Mouse (Mus musculus) myocyte (in vitro differentiated cells): ENCODE measurements around the gene Hist2h2be. TPM values are rescaled to one million over a fixed set of nuclear protein-coding genes. Genes with fewer than 3 reads are reported as not detected.

Source experiments
- H3K27me3 ChIP-seq: one replicate; pipeline ENCODE4 v1.6.1; 2011; ENCODE audit not compliant: control insufficient read depth, insufficient read depth, insufficient read length
- H3K36me3 ChIP-seq: one replicate; pipeline ENCODE4 v1.6.1; 2011; ENCODE audit not compliant: control insufficient read depth, insufficient read depth
- H3K4me2 ChIP-seq: one replicate; pipeline ENCODE4 v1.6.1; 2011; ENCODE audit warnings: low read depth, control low read depth
- H3K4me3 ChIP-seq: one replicate; pipeline ENCODE4 v1.5.1; 2011; ENCODE audit warnings: mild to moderate bottlenecking, control low read depth, moderate library complexity
- H3K79me2 ChIP-seq: one replicate; pipeline ENCODE4 v1.6.1; 2011; ENCODE audit not compliant: control insufficient read depth, insufficient read depth
- H3ac ChIP-seq: one replicate; pipeline ENCODE4 v1.6.1; 2011; ENCODE audit not compliant: control insufficient read depth, insufficient read length
- CEBPB ChIP-seq: IDR thresholded peaks from 2 replicates; pipeline ENCODE4 v1.6.1; 2011; ENCODE audit warnings: mild to moderate bottlenecking, moderate library complexity; ENCODE audit not compliant: poor library complexity, insufficient read depth, severe bottlenecking
- E2F4 ChIP-seq: IDR thresholded peaks from one replicate; pipeline ENCODE4 v1.6.1; 2011; ENCODE audit warnings: mild to moderate bottlenecking, control low read depth, moderate library complexity; ENCODE audit not compliant: insufficient read depth
- MAX ChIP-seq: IDR thresholded peaks from one replicate; pipeline ENCODE4 v1.6.1; 2011; ENCODE audit warnings: low read depth, mild to moderate bottlenecking, control low read depth
- MYOD1 ChIP-seq, 3 experiments: IDR thresholded peaks; one replicate each; pipeline ENCODE4 v1.6.1; 2011; ENCODE audit warnings: control low read depth in 2 of 3, low read depth in 2 of 3, mild to moderate bottlenecking in 2 of 3, moderate library complexity in 1 of 3; ENCODE audit not compliant: insufficient read length in 2 of 3, control insufficient read depth in 1 of 3
- MYOG ChIP-seq, 3 experiments: IDR thresholded peaks; one replicate each; pipeline ENCODE4 v1.6.1; 2011; ENCODE audit warnings: control low read depth in 2 of 3, low read depth in 2 of 3, mild to moderate bottlenecking in 2 of 3; ENCODE audit not compliant: insufficient read length in 2 of 3, control insufficient read depth in 1 of 3, insufficient read depth in 1 of 3
- POLR2A ChIP-seq: IDR thresholded peaks from one replicate; pipeline ENCODE4 v1.6.1; 2011; ENCODE audit warnings: low read depth, mild to moderate bottlenecking, control low read depth, moderate library complexity; ENCODE audit not compliant: insufficient read length
- POLR2AphosphoS2 ChIP-seq: IDR thresholded peaks from one replicate; pipeline ENCODE4 v1.6.1; 2011; ENCODE audit warnings: low read depth, control low read depth; ENCODE audit not compliant: insufficient read length
- REST ChIP-seq: IDR thresholded peaks from one replicate; pipeline ENCODE4 v1.6.1; 2011; ENCODE audit warnings: mild to moderate bottlenecking, control low read depth, moderate library complexity; ENCODE audit not compliant: insufficient read depth, insufficient read length
- SRF ChIP-seq: IDR thresholded peaks from one replicate; pipeline ENCODE4 v1.6.1; 2011; ENCODE audit warnings: low read depth; ENCODE audit not compliant: control insufficient read depth, insufficient read length
- TCF12 ChIP-seq: IDR thresholded peaks from one replicate; pipeline ENCODE4 v1.6.1; 2011; ENCODE audit warnings: mild to moderate bottlenecking, control low read depth; ENCODE audit not compliant: poor library complexity, insufficient read depth, severe bottlenecking
- TCF3 ChIP-seq: IDR thresholded peaks from one replicate; pipeline ENCODE4 v1.6.1; 2011; ENCODE audit warnings: low read depth, control low read depth; ENCODE audit not compliant: insufficient read length
- USF1 ChIP-seq: IDR thresholded peaks from one replicate; pipeline ENCODE4 v1.6.1; 2011; ENCODE audit warnings: low read depth, mild to moderate bottlenecking, control low read depth, moderate library complexity
- polyA plus RNA-seq: library from polyadenylated mRNA; unstranded; fragments of >200 nt; fragmentation: generic; extraction: Trizol; gene quantifications from one replicate; pipeline ENCODE4 v1.2.1, GENCODE M21; 2012; ENCODE audit warnings: missing spikeins

The Hist2h2be gene
- polyA plus RNA-seq, 1 experiment = 2.2 TPM

DNA sequence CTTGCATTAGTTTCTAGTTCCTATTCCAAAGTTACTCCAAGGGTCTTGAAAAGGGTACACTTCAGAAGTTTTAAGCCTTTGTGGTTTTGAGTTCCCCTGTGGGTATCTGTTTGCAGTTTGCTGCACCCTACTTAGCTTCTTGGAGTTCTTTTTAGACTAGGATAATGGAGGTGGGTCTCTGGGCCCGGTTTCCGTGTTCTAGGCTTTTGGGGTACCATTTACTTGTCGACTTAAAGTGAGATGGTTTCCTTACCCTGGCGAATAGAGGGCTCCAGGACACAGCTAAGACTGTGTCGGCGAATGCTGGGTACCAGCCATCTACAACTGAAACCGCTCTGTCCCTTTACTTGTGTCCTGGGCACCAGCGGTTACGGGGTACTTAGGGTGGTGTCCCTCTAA is 720 bp downstream of the Hist2h2be start:
- Histone ChIP-seq H3K4me2 (peak overlapping the region; percentile 93), H3K79me2 (no peaks in the 10 kb centered on the region), H3K36me3 (no peaks in the 10 kb centered on the region), H3ac (no peak overlapping the region), H3K27me3 (no peaks in the 10 kb centered on the region), H3K4me3 (peak overlapping the region; percentile 47)
- TF ChIP-seq MAX (no peak), POLR2AphosphoS2 (no peak), MYOD1 (IDR thresholded peaks at IDR 0.05; ENCODE audit: control insufficient read depth in 1 of 3, insufficient read length in 2 of 3, low read depth in 2 of 3) (no peak), MYOG (IDR thresholded peaks at IDR 0.05; ENCODE audit: control insufficient read depth in 1 of 3, insufficient read depth in 1 of 3, insufficient read length in 2 of 3, low read depth in 2 of 3) (no peak), USF1 (no peak), POLR2A (no peak)

DNA sequence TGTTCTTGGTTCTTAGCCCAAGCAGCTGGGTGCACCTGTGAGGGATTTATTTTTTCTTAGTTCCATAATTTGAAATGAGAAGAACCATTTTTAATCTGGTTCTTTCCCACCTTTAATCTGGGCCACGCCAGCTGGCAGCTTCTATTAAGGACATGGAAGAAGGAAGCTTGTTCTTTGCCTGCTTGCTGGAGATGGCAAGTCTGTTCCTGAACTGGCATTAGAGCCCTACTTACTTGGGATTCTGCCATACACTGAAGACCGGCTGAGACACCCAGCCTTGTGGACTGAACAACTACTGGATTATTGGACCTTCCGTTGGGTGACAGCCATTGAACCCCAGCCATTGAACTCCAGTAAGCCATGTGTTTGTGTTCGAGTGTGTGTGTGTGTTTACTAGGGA is 1.9 kb downstream of the Hist2h2be start:
- H3ac ChIP-seq = no peak overlapping the region
- TF ChIP-seq TCF3 (no peak), MYOD1 (IDR thresholded peaks at IDR 0.05; ENCODE audit: control insufficient read depth in 1 of 3, insufficient read length in 2 of 3, low read depth in 2 of 3) (no peak), MAX (no peak), SRF (no peak), POLR2A (no peak), CEBPB (no peak), MYOG (IDR thresholded peaks at IDR 0.05; ENCODE audit: control insufficient read depth in 1 of 3, insufficient read depth in 1 of 3, insufficient read length in 2 of 3, low read depth in 2 of 3) (no peak), TCF12 (no peak), POLR2AphosphoS2 (no peak), REST (no peak), USF1 (no peak), E2F4 (no peak)
- H3K36me3 ChIP-seq = no peaks in the 10 kb centered on the region
- peak overlapping the region; percentile 93 for H3K4me2 ChIP-seq
- no peaks in the 10 kb centered on the region for H3K27me3 ChIP-seq
- peak overlapping the region; percentile 47 for H3K4me3 ChIP-seq
- H3K79me2 ChIP-seq = no peaks in the 10 kb centered on the region

DNA sequence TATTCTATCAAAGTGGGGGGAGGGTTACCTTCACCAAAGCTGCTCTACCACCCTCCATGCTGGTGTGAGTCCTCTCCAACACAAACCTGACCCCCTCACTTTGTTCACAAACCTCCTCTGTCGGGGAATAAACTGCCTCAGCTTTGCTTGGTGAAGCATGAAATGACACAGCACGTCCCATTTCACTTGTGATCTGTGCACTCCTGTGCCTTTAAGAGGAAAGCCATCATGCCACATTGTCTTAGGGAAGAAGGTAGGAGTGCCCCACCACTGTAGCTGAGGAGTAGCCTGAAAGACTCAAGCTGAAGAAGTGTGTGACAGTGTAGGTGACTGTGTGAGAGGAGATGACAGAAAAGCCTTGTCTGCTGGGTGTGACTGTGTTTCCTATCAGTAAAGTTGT is 4.5 kb downstream of the Hist2h2be start:
- no peaks in the 10 kb centered on the region for H3K27me3 ChIP-seq
- no peak for TF ChIP-seq MAX
- no peak for TF ChIP-seq REST
- no peak for TF ChIP-seq E2F4
- TF ChIP-seq TCF12 = no peak
- TF ChIP-seq CEBPB = no peak
- no peak for TF ChIP-seq USF1
- no peak for TF ChIP-seq MYOG (IDR thresholded peaks at IDR 0.05; ENCODE audit: control insufficient read depth in 1 of 3, insufficient read depth in 1 of 3, insufficient read length in 2 of 3, low read depth in 2 of 3)
- TF ChIP-seq MYOD1 (IDR thresholded peaks at IDR 0.05; ENCODE audit: control insufficient read depth in 1 of 3, insufficient read length in 2 of 3, low read depth in 2 of 3) = no peak
- no peak for TF ChIP-seq SRF
- no peak for TF ChIP-seq POLR2AphosphoS2
- TF ChIP-seq TCF3 = no peak
- TF ChIP-seq POLR2A = no peak
- no peaks in the 10 kb centered on the region for H3K36me3 ChIP-seq
- no peak overlapping the region for H3K4me3 ChIP-seq
- no peaks in the 10 kb centered on the region for H3K79me2 ChIP-seq
- H3ac ChIP-seq = no peak overlapping the region
- H3K4me2 ChIP-seq = no peak overlapping the region

DNA sequence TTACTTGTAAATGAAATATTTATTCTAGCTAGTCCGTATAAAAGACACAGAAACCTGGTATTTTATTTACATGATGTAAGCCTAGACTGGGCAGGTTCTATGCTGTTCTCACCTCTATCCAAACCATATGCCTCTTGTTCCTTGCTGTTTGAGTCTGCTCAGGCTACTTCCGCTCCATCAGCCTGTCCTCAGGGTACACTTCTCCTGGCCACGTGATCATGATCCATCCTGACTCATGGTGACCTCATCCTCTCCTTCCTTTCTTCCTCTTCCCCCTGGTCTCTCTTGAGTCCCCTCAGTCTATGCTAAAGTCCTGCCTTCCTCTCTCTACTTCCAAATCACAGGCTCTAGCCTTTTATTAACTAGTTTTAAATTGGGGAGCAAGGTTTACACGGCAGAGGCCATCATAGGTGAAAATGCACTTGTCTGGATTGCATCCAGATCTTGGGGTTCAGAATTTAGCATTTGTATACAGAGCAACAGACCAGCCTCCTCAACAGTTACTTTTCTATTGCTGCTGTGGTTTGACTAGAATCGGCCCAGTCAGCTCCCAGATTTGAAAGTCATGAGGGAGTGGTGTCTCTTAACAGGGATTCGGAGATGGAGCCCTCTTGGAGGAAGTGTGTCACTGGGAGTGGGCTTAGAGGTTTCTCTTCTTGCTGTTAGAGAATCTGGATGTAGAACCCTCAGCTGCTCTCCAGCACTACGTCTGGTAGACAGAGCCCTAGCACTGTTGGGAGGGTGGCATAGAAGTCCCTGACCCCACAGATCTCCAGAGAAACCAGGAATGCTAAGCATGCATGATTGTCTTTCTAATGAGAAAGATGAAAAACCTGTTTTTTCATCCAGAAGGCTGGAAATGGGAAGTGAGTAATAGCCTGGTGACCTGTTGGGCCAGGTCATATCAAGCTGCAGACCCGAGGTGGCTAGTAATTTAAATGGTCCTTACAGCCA is 6.1 kb downstream of the Hist2h2be start:
- Histone ChIP-seq H3K79me2 (no peaks in the 10 kb centered on the region), H3K4me3 (no peak overlapping the region), H3ac (no peak overlapping the region), H3K27me3 (no peaks in the 10 kb centered on the region), H3K36me3 (no peaks in the 10 kb centered on the region), H3K4me2 (peak overlapping the region; percentile 58)
- TF ChIP-seq CEBPB (no peak), E2F4 (no peak), POLR2A (peak; percentile 44), USF1 (peak; percentile 99), MAX (no peak)

DNA sequence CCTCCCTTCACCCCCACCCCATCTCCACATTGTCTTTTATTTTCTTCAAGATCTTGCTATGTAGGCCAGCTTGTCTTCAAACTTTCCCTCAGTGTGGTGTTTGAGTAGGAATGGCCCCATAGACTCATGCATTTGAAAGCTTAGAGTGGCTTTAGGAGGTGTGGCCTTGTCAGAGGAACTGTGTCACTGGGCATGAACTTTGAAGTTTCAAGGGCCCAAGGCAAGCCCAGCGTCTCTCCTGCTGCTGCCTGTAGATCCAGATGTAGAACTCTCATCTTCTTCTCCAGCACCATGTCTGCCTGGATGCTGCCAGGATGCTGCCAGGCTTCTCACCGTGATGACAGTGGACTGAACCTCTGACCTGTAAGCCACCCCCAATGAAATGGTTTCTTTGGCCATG is 7.9 kb downstream of the Hist2h2be start:
- no peaks in the 10 kb centered on the region for H3K36me3 ChIP-seq
- no peak overlapping the region for H3ac ChIP-seq
- no peaks in the 10 kb centered on the region for H3K27me3 ChIP-seq
- TF ChIP-seq MYOD1 (IDR thresholded peaks at IDR 0.05; ENCODE audit: control insufficient read depth in 1 of 3, insufficient read length in 2 of 3, low read depth in 2 of 3) (no peak), CEBPB (no peak)
- no peak overlapping the region for H3K4me2 ChIP-seq
- H3K4me3 ChIP-seq = no peak overlapping the region
- no peaks in the 10 kb centered on the region for H3K79me2 ChIP-seq
